In the genomic region with DNA sequence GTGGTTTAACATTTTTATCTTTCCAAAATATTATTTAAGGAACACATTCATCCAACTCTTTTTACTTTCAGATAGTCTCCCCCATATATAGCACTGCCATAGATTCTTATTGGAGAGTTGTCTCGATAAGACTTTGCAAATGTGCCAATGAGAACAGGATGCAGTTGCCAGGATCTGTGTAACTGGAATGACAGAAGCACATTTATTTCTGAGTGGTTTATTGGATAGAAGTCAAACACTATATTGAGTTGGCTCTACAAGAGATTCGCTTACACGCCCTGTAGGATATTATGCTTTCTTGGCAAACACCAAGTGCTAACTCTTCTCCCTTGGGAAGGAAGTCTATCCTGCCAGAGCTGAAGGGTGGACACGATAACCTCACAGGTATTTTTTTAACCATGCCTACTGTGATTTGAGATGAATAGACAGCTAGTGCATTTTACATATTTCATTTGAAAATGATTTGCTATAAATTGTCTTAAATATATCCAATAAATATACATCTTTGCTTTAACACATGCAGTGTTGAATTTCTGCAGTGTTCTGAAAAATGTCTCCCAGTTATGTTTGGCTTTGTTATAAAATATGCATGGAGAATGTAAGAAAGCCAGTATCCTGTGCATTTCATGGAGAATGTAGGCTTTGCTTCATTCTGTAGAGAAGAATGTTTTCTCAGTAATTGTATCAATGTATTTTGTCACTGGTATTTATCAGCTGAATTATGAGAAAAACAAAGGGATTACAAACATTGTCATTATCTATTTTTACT, we compare ENCODE assay signal across 24 mouse cellular contexts.
DNase-seq lines count a peak whose midpoint lies in the region; ATAC-seq lines count a peak whose summit lies in the region.
"Had no signal": no experiment of that assay in that cellular context is flagged by ENCODE, and none has a peak within 500 bp of the region (broad histone marks: within the 10 kb centered on the region; RNA-seq: fewer than 3 reads in every experiment).

No protein-coding gene starts in this region.

- DNase-seq in forebrain, embryonic 14.5 days (ENCODE audit: low spot score), result peak; percentile 82
- DNase-seq in forebrain, embryonic 10.5 days (ENCODE audit: extremely low spot score, low spot score), result no peak
- peak; percentile 7 to 11 for DNase-seq in left cerebral cortex, adult 9 months (ENCODE audit: low spot score in 2 of 2)
- no peak for DNase-seq in left cerebral cortex, postnatal 4 days
- peak; percentile 2 for DNase-seq in NIH3T3 (ENCODE audit: low read depth)
- DNase-seq in kidney, postnatal 25 days, result no peak
- DNase-seq in kidney, adult 18-20 months, result no peak
- DNase-seq: adrenal gland, postnatal 25 days; cerebellum, adult 9-10 months; gastrocnemius, postnatal 25 days; heart, adult 2 months; heart, postnatal 36 days; liver, embryonic 13.5 days; right cerebral cortex, postnatal 14 days had no signal

- H3K4me3 ChIP-seq in forebrain, embryonic 14.5 days (ENCODE audit: low read depth, low read length), result no peak overlapping the region
- H3K4me3 ChIP-seq in forebrain, embryonic 10.5 days, result no peak overlapping the region
- H3K4me3 ChIP-seq in forebrain, embryonic 16.5 days (replicated peaks; ENCODE audit: low read length), result no peak overlapping the region
- H3K4me3 ChIP-seq: embryonic facial prominence, embryonic 13.5 days; heart, adult 2 months; limb, embryonic 12.5 days; liver, embryonic 13.5 days; lung, embryonic 15.5 days; midbrain, embryonic 10.5 days; neural tube, embryonic 13.5 days had no signal

- intact Hi-C loops in left cerebral cortex, postnatal 4 days (cut with DNase I), result no loop called here

- no peaks in the 10 kb centered on the region for H3K9me3 ChIP-seq in forebrain, embryonic 14.5 days (replicated peaks; ENCODE audit: control insufficient read depth, low read length)
- no peaks in the 10 kb centered on the region for H3K9me3 ChIP-seq in forebrain, embryonic 10.5 days
- no peaks in the 10 kb centered on the region for H3K9me3 ChIP-seq in forebrain, embryonic 16.5 days (ENCODE audit: control insufficient read depth, low read length)
- H3K9me3 ChIP-seq: embryonic facial prominence, embryonic 13.5 days; limb, embryonic 12.5 days; liver, embryonic 13.5 days; lung, embryonic 15.5 days; midbrain, embryonic 10.5 days; neural tube, embryonic 13.5 days had no signal

- no peak overlapping the region for H3K4me2 ChIP-seq in forebrain, embryonic 14.5 days (ENCODE audit: low read length)
- H3K4me2 ChIP-seq in forebrain, embryonic 16.5 days (ENCODE audit: low read length), result no peak overlapping the region
- H3K4me2 ChIP-seq: embryonic facial prominence, embryonic 13.5 days; hindbrain, embryonic 14.5 days; limb, embryonic 12.5 days; liver, embryonic 13.5 days; lung, embryonic 15.5 days; neural tube, embryonic 13.5 days had no signal

- 79% methylated on average over 4 of the region's 4 CpGs for WGBS in forebrain, embryonic 14.5 days
- WGBS in forebrain, embryonic 10.5 days, result 89% methylated on average over 4 of the region's 4 CpGs
- WGBS in forebrain, embryonic 16.5 days, result 65% methylated on average over 4 of the region's 4 CpGs

- no peaks in the 10 kb centered on the region for H3K36me3 ChIP-seq in forebrain, embryonic 14.5 days (ENCODE audit: control insufficient read depth, insufficient read depth, low read length)
- no peaks in the 10 kb centered on the region for H3K36me3 ChIP-seq in forebrain, embryonic 10.5 days (replicated peaks)
- H3K36me3 ChIP-seq in forebrain, embryonic 16.5 days (ENCODE audit: control insufficient read depth, insufficient read depth), result no peaks in the 10 kb centered on the region
- H3K36me3 ChIP-seq: embryonic facial prominence, embryonic 13.5 days; limb, embryonic 12.5 days; liver, embryonic 13.5 days; lung, embryonic 15.5 days; midbrain, embryonic 10.5 days; neural tube, embryonic 13.5 days had no signal

- ATAC-seq in forebrain, embryonic 14.5 days, result peak; percentile 66; the same call in 1 of the 2 replicates
- peak; percentile 89 for ATAC-seq in forebrain, embryonic 16.5 days
- ATAC-seq: intestine, embryonic 16.5 days had no signal

- no peaks in the 10 kb centered on the region for H3K27me3 ChIP-seq in forebrain, embryonic 14.5 days (replicated peaks; ENCODE audit: control insufficient read depth, insufficient read depth, low read length)
- H3K27me3 ChIP-seq in forebrain, embryonic 10.5 days (ENCODE audit: poor library complexity, severe bottlenecking), result no peaks in the 10 kb centered on the region
- no peaks in the 10 kb centered on the region for H3K27me3 ChIP-seq in forebrain, embryonic 16.5 days (replicated peaks; ENCODE audit: control insufficient read depth, insufficient read depth, low read length)
- H3K27me3 ChIP-seq: CH12.LX; embryonic facial prominence, embryonic 13.5 days; limb, embryonic 12.5 days; liver, embryonic 13.5 days; lung, embryonic 15.5 days; neural tube, embryonic 13.5 days had no signal

- no peaks in the 10 kb centered on the region for H3K4me1 ChIP-seq in forebrain, embryonic 14.5 days (ENCODE audit: control insufficient read depth, insufficient read depth, low read length)
- H3K4me1 ChIP-seq in forebrain, embryonic 10.5 days, result no peaks in the 10 kb centered on the region
- peaks cover 2% of the 10 kb centered on the region for H3K4me1 ChIP-seq in forebrain, embryonic 16.5 days (replicated peaks; ENCODE audit: control insufficient read depth, insufficient read depth, low read length)
- H3K4me1 ChIP-seq: liver, embryonic 13.5 days; lung, embryonic 15.5 days; midbrain, embryonic 10.5 days; neural tube, embryonic 13.5 days had no signal

- H3K9ac ChIP-seq in forebrain, embryonic 14.5 days (ENCODE audit: low read length), result no peak overlapping the region
- no peak overlapping the region for H3K9ac ChIP-seq in forebrain, embryonic 16.5 days (replicated peaks; ENCODE audit: low read depth, low read length)
- H3K9ac ChIP-seq: embryonic facial prominence, embryonic 13.5 days; hindbrain, embryonic 14.5 days; limb, embryonic 12.5 days; liver, embryonic 13.5 days; lung, embryonic 15.5 days; neural tube, embryonic 13.5 days had no signal

- H3K27ac ChIP-seq in forebrain, embryonic 14.5 days (ENCODE audit: low read depth, low read length), result no peak overlapping the region
- no peak overlapping the region for H3K27ac ChIP-seq in forebrain, embryonic 10.5 days
- peak overlapping the region; percentile 34 for H3K27ac ChIP-seq in forebrain, embryonic 16.5 days (ENCODE audit: low read length)
- H3K27ac ChIP-seq: embryonic facial prominence, embryonic 13.5 days; heart, adult 2 months; hindbrain, embryonic 14.5 days; limb, embryonic 12.5 days; liver, embryonic 13.5 days; lung, embryonic 15.5 days; macrophage; midbrain, embryonic 10.5 days; neural tube, embryonic 13.5 days had no signal

Comparison
In these comparisons a context has a peak if more than half of its experiments do, and no peak if none do; other contexts are left out.
1. DNase-seq: peak in forebrain, embryonic 14.5 days (single experiment), left cerebral cortex, adult 9 months (2 of 2) and NIH3T3 (single experiment); none in forebrain, embryonic 10.5 days (single experiment), left cerebral cortex, postnatal 4 days (single experiment), kidney, postnatal 25 days (0 of 2) and kidney, adult 18-20 months (single experiment).